Mouse (Mus musculus) heart, adult 18-20 months (tissue): ENCODE data around the gene Ctcfl. TPM values are rescaled to one million over a fixed set of nuclear protein-coding genes. Genes with fewer than 3 reads are reported as not detected.
A peak's percentile ranks its signal among the peaks of the same experiment; 100 is the strongest.
"Not testable (repeated sequence)": the region's sequence is repeated elsewhere in the genome, so short reads cannot be mapped to it uniquely, and the experiment has no call there.

Experiments used
- DNase-seq, 2 experiments: peaks; one replicate each; pipeline ENCODE4 v3.0.0; 2021 to 2022; ENCODE audit warnings: mixed read lengths in 1 of 2
- total RNA-seq, 2 experiments: library from RNA; stranded (reverse); gene quantifications; 2 replicates each; pipeline ENCODE4 v1.2.3; 2021

Gene Ctcfl
- total RNA-seq, 2 experiments from 2014 or later = 0.08 to 0.22 TPM

DNA sequence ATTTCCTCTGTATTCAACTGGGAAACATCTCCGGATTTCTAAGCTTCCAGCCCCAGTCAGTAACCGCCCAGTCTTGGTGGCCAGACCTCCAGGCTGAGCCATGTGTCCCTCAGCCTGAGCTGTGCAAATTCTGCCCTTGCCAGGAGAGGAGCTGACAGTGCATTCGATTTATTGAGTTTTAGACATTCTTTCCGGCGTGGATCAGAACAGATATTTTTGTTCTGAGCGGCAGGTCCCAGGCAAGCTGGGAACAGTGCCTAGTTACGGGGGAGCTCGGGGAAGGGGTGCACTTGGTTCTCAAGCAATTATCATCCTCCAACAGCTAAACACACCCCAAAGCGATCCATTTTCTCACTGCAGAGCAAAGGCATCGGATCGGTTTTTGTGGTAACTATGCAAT, 24.3 kb upstream of the Ctcfl start:
- no peak for DNase-seq

DNA sequence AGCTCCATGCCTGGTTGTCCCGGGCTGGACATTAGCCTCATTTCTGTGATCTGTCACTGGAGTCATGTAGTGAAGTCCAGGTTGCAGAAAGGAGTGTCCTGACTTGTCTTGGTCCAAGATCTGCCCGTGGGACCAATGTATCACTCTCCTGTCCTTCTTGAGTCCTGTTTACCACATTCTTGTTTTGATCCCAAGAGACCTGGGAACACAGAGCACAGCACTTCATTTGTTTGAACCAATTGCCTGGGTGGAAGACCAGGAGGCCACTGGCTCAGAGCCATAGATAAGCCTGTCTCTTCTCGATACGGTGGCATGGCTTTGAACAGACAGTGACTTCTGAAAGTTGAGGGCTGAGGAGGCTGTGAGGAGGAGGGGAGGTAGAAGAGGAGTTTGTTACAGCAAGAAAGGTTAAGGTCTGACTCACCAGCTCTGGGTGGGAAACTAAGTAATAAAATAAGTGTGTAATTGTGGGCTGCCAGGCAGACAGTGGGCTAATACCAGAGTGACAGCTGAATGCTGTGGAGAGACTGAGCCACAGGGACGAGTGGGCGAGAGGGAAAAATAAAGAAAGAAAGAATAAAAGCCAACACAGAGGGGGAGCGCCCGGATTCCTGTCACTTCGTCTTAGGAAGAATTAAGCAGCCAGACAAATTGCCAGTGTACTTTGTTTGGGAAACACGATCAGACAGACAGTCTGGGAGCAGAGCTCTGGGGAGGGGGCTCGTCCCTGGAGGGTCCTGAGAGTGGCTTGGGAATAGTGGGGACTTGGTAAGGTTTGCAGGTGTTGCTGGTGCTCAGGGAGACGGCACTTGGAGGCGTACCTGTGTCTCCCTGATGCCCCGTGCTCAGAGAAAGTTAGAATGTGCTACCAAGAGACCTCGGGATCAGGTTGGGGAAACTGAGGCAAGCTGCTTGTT, 19.3 kb upstream of the Ctcfl start:
- no peak for DNase-seq

DNA sequence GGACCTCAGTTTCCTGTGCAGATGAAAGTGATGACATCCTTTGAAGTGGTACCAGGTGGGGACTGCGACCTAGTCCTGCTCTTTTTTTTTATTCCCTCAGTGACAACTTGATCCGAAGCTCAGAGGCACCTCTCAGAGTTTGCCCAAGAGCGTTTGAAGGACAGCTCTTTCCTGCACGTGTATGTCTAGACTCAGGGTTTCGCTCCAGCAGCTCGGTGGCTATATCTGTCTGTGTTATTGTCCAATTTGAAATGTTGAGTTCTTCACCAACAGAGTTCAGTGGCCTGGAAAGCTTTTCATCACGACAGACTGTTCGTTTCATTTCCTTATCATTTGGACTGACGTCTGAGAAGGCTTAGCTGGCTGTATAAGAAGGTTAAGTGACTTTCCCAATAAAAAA, 15.4 kb upstream of the Ctcfl start:
- DNase-seq = peak in 1 of 2 experiments; percentile 9

DNA sequence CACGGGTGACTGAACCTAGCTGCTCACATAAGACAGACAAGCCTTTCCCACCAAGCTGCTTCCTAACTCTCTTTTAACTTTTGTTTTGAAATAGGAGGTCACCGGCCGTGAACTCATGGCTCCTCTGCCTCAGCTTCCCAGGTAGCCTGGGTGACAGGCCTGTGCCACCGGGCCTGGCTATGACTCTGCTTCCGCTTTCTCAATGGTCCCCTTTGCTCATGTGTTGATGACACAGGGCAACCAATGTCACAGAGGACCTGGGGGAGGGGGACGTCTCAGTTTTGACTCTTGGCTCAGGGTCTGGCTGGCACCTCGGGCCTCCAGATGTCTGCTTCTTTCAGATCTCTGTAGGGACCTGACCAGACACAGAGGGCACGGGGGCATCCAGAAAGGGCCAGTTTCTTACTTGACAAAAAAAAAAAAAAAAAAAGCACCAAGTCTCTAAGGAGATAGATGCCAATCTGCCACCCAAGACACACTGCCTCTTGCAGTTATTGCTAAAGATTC, 13.5 kb upstream of the Ctcfl start:
- DNase-seq = no peak

DNA sequence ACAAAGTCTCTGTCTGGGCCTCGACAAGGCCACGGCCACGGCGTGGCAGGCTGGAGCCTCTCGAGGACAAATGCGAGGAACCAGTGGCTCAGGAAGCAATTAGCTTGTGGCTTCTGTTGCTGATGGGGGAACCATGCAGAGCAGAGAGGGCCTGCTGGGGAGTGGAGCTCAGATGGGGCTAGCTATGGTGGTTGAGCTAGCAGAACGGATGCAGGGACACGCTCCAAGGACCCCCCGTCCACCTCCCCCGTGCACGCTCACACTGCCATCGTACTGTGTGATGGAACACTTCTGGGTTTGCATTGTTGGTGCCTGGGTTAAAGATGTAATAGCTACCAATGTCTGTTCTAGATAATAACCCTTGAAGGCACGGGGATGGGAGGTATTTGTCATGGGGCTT, 12.9 kb upstream of the Ctcfl start:
- DNase-seq = no peak

DNA sequence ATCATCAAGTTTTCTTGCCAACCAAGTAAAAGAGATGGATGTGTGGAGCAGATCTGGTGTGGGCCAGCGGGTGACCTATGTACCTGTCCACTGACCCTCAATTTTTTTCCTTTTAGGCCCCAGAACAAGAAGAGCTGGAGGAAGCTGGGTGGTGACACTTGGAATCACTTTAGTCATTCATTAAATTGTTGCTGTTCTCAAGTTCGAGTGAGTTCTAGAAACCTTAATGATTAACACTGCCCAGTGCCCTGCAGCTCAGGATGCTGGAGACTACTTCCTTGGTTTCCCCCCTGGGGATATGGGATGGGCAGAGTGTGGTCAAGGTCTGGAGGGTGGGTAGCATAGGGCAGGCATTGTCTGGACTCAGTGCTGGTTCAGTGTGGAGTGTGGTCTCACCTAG, 9.8 kb upstream of the Ctcfl start:
- DNase-seq = no peak

DNA sequence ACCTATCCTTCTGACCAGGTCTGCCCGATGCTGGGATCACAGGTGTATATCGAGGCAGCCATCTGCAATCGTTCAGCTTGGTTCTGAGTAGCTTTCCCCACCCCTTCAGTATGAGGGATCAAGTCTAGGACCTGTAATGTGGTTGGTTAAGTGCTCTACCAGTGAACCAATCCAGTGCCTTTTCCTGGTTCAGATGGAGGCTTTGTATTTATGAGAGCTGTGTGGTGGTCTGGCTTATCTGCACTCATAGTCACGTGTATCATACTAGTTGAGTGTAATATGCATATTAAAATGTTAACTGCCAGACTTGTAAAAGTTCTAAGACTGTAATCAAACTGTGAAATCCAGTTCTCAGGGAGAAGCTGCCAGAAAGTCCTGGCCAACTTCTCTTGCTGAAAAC, 7.1 kb upstream of the Ctcfl start:
- DNase-seq = no peak

DNA sequence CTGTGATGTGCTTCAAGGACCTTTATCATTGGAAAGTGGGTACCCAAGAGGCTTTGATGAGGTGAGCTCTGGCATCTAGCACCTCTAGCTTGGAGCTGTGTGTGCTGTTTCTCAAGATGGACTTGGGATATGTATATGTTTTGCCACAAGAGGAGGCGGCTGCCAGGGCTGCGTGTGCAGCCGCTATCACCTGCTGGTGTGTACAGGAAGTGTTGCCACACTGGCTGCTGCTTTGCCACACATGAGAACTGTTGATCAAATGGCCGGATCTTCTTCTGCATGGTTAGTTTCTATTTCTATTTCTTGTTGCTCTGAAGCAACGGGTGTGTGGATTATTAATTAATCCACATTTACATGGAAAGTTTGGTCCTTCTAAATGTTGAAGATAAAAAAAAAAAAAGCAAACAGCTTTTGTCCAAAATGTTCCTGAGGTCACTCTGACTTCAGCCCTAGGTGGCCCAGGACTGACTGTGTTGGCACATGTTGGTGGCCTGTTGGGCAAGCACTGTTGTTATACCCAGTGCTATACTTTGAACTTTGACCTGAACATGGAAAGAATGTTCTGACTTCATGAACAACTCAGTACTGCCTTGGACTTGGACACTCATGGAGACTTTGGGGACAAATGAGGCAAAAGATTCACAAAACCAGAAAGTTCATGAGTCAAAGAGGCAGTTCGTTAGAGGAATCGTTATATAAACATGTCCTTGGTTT, 4.9 kb upstream of the Ctcfl start:
- DNase-seq = no peak

DNA sequence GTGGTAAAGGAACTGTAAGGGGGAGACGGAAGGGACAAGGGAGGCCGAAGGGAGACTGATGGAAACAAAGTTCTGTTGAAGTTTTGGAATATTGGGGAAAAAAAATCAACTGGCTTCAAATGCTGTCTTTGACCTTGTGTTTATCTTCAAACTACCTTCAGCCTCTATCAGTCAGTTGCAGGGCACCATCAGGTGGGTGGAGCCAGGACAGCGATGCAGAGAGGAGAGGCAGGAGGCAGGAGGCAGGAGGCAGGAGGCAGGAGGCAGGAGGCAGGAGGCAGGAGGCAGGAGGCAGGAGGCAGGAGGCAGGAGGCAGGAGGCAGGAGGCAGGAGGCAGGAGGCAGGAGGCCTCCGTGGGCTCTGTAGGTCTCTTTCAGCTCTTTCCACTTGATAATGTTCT, 792 bp upstream of the Ctcfl start:
- DNase-seq = not testable (repeated sequence)

DNA sequence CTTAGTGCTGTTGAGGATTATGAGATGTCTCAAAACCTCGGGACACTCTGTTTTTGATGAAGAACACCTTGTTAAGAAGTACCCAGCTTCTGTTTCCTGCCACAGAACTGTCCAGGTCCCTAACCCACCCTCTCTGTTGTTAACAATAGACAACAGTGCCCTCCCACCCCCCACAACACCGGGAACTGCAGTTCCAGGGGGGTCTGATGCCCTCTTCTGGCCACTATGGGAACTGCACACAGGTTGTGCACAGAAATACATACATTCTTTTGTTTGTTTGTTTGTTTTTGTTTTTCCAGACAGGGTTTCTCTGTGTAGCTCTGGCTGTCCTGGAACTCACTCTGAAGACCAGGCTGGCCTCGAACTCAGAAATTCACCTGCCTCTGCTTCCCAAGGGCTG, 5.5 kb downstream of the Ctcfl start:
- DNase-seq = not testable (repeated sequence)

DNA sequence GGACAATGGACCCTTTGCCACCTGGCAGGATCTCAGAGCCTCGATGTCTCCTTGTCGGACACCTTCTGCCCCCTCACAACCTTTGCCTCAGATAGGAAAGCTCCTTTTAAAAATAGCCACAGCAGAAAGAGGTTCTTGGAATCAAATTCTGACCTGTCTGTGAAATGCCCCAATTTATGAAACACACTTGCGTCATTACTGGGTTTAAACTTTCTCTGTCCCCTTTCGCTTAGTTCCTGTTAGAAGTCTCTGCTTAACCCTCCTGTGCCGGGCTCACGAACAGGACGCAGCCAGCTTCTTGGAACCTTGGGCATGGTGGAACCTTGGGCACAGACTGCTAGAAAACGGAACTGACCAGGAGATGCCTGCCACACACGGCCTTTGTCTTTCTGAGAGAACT, 8.8 kb downstream of the Ctcfl start:
- no peak for DNase-seq

DNA sequence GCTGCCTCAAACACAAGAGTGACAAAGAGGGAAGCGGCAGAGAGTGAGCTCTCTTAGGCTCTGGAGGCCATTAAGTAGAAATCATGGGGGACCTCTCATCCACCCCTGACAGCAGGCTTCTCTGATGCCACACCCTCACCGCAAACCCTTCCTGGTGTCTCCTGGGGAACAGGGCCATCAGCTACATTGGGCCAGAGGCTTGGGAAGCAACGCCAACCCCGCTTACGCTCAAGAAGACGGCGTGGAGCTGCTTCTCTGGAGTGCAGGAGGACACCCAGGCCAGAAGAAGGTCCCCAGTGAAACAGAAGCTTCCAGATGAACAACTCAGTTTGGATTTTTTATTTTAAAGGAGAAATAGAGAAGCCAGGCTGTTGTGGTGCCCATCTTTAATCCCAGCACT, 9.8 kb downstream of the Ctcfl start:
- DNase-seq = no peak

DNA sequence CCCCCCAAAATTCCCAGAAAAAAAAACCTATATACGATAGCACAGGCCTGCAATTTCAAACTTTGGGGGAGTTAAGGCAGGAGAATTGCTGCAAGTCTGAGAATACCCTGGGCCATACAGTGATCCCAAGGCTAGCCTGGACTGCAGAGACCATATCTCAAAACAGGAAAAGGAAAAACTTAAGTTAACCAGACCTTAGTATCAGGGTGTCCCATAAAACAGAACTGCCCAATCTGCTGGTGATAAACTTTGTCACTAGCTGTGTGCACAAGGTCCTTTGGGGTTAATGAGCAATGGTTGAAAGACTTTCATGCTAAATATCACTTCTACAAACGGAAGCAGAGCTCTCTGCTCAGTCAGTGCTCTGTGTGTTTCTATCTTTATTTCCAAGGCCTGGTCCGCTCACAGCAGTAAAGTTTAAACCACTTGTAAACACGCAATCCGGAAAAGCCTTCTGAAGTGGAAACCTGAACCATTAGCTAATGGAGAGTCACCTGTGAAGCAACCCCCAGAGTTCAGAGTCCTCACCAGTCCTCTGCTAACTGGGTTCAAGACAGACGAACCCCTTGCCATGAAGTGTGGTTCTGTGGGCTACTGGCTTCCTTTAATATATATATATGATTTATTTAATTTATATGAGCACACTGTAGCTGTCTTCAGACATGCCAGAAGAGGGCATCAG, 10.7 kb downstream of the Ctcfl start:
- no peak for DNase-seq

DNA sequence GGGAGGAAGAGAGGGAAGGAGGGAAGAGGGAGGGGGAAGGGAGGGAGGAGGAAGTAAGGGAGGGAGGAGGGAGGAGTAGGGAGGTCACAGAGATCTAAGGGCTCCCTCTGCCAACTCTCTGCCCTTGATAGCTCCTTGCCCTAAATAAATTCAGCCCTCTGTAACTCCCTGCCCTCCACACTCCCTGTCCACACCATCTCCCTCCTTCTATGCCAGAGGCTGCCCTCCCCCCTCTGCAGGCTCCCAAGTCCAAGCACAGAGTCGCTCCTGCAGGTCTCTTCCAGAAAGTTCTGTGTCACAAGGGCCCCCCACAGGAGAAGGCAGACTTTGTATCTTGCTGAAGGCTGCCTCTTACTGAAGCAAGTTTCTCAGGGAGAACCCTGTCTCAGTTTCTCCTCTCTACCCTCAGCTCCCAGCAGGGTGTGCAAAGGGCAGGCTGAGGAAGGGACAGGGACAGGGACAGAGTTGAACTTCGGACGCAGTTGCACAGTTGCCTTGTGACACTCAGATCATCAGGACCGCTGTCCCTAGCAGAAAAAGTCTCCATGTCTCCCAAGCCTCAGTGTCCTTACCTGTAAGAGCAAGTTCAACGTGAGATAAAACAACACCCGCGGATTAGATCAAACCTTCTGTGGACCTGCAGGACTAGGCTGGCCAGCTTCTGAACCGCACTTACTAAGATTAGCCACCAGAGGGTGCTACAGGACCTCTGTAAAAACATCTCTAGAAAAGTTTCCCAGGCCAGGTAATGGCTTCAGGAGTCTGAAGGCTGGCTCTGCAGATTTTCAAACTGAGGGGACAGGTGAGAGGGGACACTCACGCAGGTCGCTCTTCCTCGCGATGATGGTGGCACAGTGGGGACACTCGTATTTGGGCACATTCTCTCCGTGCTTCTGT, 12.2 kb downstream of the Ctcfl start:
- peak; percentile 60 to 80 for DNase-seq

DNA sequence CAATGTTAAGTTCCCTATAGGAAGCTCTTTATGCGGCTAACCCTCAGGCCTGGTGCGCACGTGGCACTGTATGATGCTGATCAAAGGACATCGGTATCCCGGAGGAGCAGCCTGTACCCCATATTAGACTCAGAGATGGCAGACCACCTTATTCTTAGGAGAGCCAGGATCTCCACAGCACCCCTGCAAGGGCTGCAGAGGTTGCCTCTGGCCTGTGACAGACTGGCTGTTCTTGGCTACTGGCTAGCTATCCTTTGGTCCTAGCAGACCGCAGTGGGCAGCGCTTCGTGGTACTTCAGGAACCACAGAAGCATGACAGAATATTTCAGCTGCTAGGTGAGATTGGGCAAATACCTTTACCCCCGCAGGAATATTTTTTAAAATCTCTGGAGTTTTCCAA, 12.9 kb downstream of the Ctcfl start:
- no peak for DNase-seq

DNA sequence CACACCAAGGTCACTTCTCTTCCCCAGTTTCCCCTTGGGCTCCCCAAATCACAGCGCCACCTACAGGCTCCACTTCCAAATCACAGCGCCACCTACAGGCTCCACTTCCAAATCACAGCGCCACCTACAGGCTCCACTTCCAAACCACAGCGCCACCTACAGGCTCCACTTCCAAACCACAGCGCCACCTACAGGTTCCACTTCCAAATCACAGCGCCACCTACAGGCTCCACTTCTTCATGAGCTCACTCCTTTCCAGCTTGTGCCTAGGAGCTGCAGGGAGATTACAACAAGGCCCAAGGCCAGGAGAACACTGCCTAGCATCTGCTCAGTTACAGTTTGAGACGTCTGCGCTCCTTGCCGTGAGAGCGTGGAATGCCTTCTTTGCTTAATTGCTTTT, 22.0 kb downstream of the Ctcfl start:
- not testable (repeated sequence) for DNase-seq

DNA sequence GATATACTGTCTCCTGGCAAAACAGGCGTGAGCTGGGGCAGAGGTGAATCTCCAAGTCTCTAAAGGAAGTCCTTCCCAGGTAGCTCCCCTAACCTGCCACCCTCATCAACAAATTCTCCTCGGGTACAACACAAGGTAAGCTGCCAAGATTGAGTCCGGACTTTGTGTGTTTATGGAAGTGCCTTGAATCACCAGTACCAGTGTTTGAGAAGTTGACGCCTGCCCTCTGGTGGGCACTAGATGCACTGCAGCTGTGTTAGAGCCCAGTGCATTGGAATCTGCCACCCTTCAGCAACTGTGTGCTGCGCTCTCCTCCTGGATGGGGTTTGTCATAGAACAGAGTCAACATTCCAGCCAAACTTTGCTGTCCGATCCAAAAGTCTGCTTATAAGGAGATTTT, 29.9 kb downstream of the Ctcfl start:
- DNase-seq = peak; percentile 77 to 91

DNA sequence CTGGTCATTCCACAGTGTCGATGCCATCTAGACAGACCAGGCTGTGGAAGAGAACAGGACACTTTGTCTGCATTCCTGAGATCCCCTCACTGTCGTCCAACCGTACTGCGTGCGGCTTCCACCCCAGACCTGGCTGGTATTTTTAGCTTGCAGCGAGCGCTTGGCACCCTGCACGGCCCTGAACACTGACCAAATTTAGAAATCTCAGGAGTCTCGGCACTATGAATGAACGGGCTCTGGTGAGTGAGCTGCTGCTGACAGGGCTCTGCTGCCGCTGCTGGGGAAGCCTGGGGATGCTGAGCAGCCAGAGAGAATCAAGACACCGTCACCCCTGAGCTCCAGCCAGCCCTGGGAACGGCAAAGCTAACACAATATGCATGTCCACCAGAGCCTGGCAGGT, 31.9 kb downstream of the Ctcfl start:
- peak; percentile 72 to 86 for DNase-seq

DNA sequence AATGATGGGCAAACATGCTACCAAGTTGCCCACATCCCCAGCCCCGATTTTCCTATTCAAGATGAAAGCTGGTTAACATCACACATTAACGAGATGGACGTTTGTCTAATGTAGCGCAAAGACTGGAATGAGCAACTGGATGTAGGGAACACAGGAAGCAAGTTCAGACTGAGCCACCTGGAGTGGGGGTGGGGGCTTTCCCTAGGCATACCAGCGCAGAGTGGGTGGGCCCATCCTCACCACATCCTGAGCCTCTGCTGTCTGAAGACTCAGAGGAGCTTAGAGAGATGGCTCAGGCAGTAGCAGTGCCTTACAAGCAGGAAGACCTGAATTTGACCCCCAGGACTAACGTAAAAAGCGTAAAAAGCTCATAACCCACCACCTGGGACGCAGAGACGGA, 33.6 kb downstream of the Ctcfl start:
- DNase-seq = no peak

DNA sequence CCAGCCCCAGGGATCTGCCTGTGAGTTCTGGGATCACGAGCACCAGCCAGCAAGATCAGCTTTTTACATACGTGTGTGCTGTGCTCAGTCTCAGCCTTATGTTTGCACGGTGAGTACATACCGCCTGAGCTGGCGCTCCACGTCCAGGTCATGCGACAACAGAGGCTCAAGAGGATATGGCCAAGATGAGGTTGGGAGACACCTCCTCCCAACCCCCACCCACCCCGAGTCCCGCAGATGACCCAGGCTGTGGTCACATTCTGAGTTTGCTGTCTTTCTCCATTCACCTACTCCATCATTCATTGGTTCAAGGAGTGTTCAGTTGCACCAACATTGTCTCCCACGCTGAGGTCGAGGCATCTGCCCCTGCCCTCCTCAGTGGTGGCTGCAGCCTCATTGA, 34.5 kb downstream of the Ctcfl start:
- no peak for DNase-seq

DNA sequence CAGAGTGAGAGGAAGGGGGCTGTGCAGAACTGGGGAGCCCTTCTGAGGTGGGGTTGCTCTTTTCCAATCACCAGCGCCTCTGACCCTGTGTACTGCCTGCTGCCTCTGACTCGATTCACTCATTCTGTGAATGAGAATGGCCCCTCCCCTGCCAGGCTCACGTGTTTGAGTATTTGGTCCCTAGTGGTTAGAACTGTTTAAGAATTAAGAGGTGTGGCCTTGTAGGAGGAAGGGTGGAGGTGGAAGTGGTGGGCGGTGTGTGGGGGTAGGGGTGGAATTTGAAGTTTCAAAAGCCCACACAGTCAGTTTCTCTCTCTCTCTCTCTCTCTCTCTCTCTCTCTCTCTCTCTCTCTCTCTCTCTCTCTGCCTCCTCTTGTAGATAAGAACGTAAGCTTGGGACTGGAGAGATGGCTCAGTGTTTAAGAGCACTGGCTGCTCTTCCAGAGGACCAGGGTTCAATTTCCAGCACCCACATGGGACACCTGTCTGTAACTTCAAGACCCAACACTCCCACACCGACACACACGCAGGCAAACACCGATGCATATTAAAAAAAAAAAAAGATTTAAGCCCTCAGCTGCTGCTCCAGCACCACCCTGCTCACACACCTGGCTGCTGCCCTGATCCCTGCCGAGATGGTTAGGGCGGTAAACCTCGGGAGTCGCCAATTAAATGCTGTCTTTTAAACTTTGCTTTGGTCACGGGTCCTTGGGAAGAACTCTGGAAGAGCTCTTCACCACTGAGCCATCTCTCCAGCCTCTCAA, 35.4 kb downstream of the Ctcfl start:
- DNase-seq = peak; percentile 33 to 52
